Mouse (Mus musculus): ENCODE results near the gene Slc10a7. TPM values are rescaled to one million over a fixed set of nuclear protein-coding genes. Genes with fewer than 3 reads are reported as not detected.

The Slc10a7 gene
- total and polyA plus RNA-seq, 3 experiments, result 13.7 to 27.3 TPM; not detected in 1

- Histone ChIP-seq H3K79me2 (ENCODE audit: control insufficient read depth, insufficient read depth, low read length, poor library complexity) (no peaks in the 10 kb centered on the region), H3K27ac (ENCODE audit: control insufficient read depth, low read depth, low read length) (no peak overlapping the region), H3K9ac (ENCODE audit: control insufficient read depth, low read depth, low read length, poor library complexity, severe bottlenecking) (no peak overlapping the region), H3K9me3 (replicated peaks; ENCODE audit: insufficient read depth, low read length) (no peaks in the 10 kb centered on the region), H3K4me3 (ENCODE audit: control insufficient read depth in 1 of 2, insufficient read depth in 1 of 2, low read depth in 2 of 2, low read length in 2 of 2) (no peak overlapping the region), H3K27me3 (ENCODE audit: control insufficient read depth in 1 of 2, insufficient read depth in 2 of 2, low read length in 2 of 2) (no peaks in the 10 kb centered on the region), H3K36me3 (ENCODE audit: control insufficient read depth in 1 of 2, insufficient read depth in 2 of 2, low read length in 2 of 2) (no peaks in the 10 kb centered on the region; a peak in 1 of 4 replicates), H3K4me1 (ENCODE audit: control insufficient read depth in 1 of 2, insufficient read depth in 2 of 2, low read length in 2 of 2) (no peaks in the 10 kb centered on the region)
- DNase-seq (ENCODE audit: low read depth, low spot score), result no peak
- no peak for TF ChIP-seq GABPA (IDR thresholded peaks at IDR 0.05; ENCODE audit: low read depth, low read length)
- no peak for TF ChIP-seq USF2 (IDR thresholded peaks at IDR 0.05; ENCODE audit: borderline replicate concordance in 1 of 2, insufficient read depth in 1 of 2, low read depth in 1 of 2, low read length in 2 of 2)
- no peak for TF ChIP-seq ZC3H11A (IDR thresholded peaks at IDR 0.05; ENCODE audit: low read depth, low read length)
- no peak for TF ChIP-seq MEF2A (IDR thresholded peaks at IDR 0.05; ENCODE audit: extremely low read depth, insufficient replicate concordance, low read depth, low read length, poor library complexity, severe bottlenecking)
- no peak for TF ChIP-seq GATA1 (IDR thresholded peaks at IDR 0.05; ENCODE audit: low read depth, low read length)
- no peak for TF ChIP-seq EP300 (IDR thresholded peaks at IDR 0.05; ENCODE audit: low read depth in 1 of 2, low read length in 2 of 2)
- TF ChIP-seq TCF12 (IDR thresholded peaks at IDR 0.05; ENCODE audit: low read depth, low read length), result no peak
- TF ChIP-seq USF1 (IDR thresholded peaks at IDR 0.05; ENCODE audit: low read depth, low read length), result no peak
- no peak for TF ChIP-seq POLR2AphosphoS2 (IDR thresholded peaks at IDR 0.05; ENCODE audit: low read length)
- no peak for TF ChIP-seq MAZ (IDR thresholded peaks at IDR 0.05; ENCODE audit: low read depth, low read length)
Observed at GRCm38 (mm10) chr8:78627793-78628192, 118.6 kb downstream of the Slc10a7 start.

- no peak for DNase-seq (ENCODE audit: low read depth, low spot score)
- Histone ChIP-seq H3K9ac (ENCODE audit: control insufficient read depth, low read depth, low read length, poor library complexity, severe bottlenecking) (no peak overlapping the region), H3K27me3 (ENCODE audit: control insufficient read depth in 1 of 2, insufficient read depth in 2 of 2, low read length in 2 of 2) (no peaks in the 10 kb centered on the region), H3K36me3 (ENCODE audit: control insufficient read depth in 1 of 2, insufficient read depth in 2 of 2, low read length in 2 of 2) (no peaks in the 10 kb centered on the region), H3K4me3 (ENCODE audit: control insufficient read depth in 1 of 2, insufficient read depth in 1 of 2, low read depth in 2 of 2, low read length in 2 of 2) (no peak overlapping the region), H3K27ac (ENCODE audit: control insufficient read depth, low read depth, low read length) (no peak overlapping the region), H3K79me2 (ENCODE audit: control insufficient read depth, insufficient read depth, low read length, poor library complexity) (no peaks in the 10 kb centered on the region), H3K9me3 (replicated peaks; ENCODE audit: insufficient read depth, low read length) (no peaks in the 10 kb centered on the region), H3K4me1 (ENCODE audit: control insufficient read depth in 1 of 2, insufficient read depth in 2 of 2, low read length in 2 of 2) (no peaks in the 10 kb centered on the region)
- no peak for TF ChIP-seq MAX (IDR thresholded peaks at IDR 0.05; ENCODE audit: low read length)
- no peak for TF ChIP-seq ZNF384 (IDR thresholded peaks at IDR 0.05; ENCODE audit: low read depth, low read length)
- no peak for TF ChIP-seq UBTF (IDR thresholded peaks at IDR 0.05; ENCODE audit: borderline replicate concordance, insufficient read depth, low read depth, low read length)
- TF ChIP-seq CHD1 (IDR thresholded peaks at IDR 0.05; ENCODE audit: low read depth, low read length), result no peak
- TF ChIP-seq NELFE (IDR thresholded peaks at IDR 0.05; ENCODE audit: low read depth, low read length), result no peak
- no peak for TF ChIP-seq POLR2AphosphoS2 (IDR thresholded peaks at IDR 0.05; ENCODE audit: low read length)
- no peak for TF ChIP-seq ZKSCAN1 (IDR thresholded peaks at IDR 0.05; ENCODE audit: low read depth, low read length)
- no peak for TF ChIP-seq RCOR1 (IDR thresholded peaks at IDR 0.05; ENCODE audit: low read depth, low read length)
Observed at GRCm38 (mm10) chr8:78630414-78631164, 121.4 kb downstream of the Slc10a7 start.

All from MEL (cell line).